Mouse (Mus musculus) brain, embryonic 14.5 days (tissue): ENCODE measurements at regions not wholly inside any gene's neighbourhood (a gene's known extent, or its start where the extent isn't known, plus 50 kb on each side); places are given as distances from the start of the nearest gene placed in this dataset.

ENCODE experiments used
- DNase-seq: peaks from one replicate; pipeline ENCODE4 v3.0.0-alpha.2; 2011; ENCODE audit warnings: low read depth
- CTCF ChIP-seq: fragments of 200-500 bp; IDR thresholded peaks from 2 replicates; pipeline ENCODE4 v1.5.1; 2012; ENCODE audit warnings: inconsistent platforms, mild to moderate bottlenecking, moderate library complexity, borderline replicate concordance; ENCODE audit not compliant: insufficient read depth, insufficient read length; ENCODE audit errors: extremely low read depth
- POLR2A ChIP-seq: fragments of 200-500 bp; IDR thresholded peaks from 2 replicates; pipeline ENCODE4 v1.6.1; 2012; ENCODE audit warnings: mild to moderate bottlenecking, inconsistent platforms, borderline replicate concordance; ENCODE audit not compliant: poor library complexity, insufficient read depth, insufficient read length, severe bottlenecking; ENCODE audit errors: extremely low read depth

DNA sequence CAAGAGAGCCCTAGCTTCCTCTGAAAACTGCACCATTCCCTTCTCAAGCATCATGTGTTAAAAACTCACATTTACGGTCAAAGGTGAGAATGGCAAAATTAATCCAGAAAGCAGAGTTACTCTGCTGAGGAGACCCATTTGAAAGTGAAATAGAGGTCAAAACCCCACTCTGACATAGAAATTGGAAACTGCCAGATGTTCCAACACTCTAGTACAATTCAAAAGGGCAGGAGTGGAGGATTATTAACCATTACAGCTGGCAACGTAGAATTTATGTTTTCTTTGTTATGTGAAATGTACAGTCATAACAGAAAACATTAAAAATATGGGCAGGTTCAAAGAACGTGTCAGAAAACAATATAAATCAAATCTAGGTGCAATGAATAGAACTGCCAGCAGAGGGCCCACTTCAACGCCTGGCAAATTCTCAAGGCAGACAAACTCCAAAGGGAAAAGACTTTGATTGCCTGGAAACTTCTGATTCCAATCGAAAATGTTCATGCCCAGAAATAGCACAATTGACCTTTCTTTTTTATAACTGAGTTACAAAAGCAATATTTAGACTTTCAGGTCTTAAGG is 54.2 kb upstream of the Rfpl4b start:
- TF ChIP-seq POLR2A: no peak
- TF ChIP-seq CTCF: peak; percentile 71; the same call in 1 of the 2 replicates
- DNase-seq: peak; percentile 69

DNA sequence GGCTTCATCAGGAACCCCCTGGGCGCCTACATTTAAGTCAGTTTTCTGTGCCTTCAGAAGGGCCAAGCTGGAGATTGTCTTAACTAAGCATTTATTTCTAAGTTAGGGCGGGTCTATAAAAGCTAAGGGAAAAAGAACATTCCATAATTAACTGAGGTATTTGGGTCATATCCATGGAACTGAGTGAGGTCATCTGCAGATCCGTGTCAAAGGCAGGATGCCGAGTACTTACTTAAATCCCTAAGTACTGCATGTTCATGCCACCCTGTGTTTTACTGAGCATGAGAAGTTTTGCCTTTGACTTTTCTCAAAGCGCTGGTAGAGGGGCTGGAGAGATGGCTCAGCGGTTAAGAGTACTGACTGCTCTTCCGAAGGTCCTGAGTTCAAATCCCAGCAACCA is 57.7 kb upstream of the Rfpl4b start:
- TF ChIP-seq POLR2A (no peak), CTCF (no peak)
- DNase-seq: no peak

DNA sequence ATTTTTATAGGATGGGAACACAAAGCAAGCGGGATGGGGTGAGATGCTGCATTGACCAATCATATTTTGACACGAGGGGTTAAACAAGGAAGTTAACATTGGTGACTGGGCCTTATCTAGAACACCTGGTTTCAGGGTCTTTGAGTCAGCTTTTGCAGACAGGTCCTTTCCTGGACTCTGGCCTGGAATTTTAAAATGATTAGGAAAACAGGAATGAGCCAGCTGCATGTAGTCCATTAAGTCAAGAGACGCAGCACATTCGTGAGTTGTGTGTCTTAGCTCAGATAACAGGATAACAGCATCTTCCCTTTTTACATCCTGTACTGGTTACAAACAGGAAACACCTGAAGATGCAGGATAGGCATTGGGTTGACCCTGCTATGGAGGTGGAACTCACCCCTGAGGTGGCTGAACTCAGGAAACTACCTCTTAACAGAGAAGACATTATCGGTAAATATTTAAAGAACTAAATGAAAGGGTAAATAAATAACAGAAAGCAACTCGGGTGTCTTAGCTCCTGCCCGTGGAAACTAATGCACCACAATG is 59.1 kb upstream of the Rfpl4b start:
- no peak for TF ChIP-seq POLR2A
- TF ChIP-seq CTCF: no peak
- DNase-seq: no peak

GRCm38 (mm10) chr10:38882154-38882553 is 60.6 kb upstream of the Rfpl4b start:
- TF ChIP-seq POLR2A (no peak), CTCF (no peak)
- no peak for DNase-seq

DNA sequence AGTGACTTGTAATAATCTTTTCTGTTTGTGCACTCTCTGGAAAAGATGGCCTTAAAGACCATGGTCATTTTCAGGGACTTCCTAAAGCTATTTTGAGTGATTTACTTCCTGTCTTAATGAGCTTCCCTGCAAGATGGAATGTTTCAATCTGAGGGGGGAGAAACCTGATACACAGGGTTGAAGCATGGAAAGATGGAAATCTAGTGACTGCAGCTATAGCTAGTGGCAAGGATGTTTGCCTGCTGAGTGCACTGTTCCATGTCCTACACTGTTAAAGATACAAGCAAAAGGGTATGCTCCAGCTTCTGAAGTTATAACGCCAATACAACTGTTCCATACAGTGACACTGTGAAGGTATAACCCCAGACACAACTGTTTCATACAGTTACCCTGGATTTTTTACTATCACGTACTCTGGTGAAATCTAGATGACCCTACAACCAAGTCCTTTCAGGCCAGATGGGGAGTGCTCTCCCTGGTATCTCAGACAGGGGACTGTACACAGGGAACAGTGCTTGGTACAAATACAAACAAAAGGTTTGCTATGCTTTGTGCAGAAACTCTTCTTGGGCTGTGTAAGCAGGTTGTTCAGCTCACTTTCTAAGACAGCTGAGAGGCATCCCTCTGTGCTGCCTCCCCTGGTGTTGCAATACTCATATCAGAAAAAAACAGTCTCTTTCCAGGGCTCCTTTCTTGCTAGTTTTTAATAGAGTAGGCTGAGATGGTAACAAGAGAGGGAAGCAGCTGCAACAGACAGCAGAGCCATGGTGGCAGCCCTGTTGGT is 62.4 kb upstream of the Rfpl4b start:
- no peak for TF ChIP-seq POLR2A
- no peak for TF ChIP-seq CTCF
- no peak for DNase-seq

DNA sequence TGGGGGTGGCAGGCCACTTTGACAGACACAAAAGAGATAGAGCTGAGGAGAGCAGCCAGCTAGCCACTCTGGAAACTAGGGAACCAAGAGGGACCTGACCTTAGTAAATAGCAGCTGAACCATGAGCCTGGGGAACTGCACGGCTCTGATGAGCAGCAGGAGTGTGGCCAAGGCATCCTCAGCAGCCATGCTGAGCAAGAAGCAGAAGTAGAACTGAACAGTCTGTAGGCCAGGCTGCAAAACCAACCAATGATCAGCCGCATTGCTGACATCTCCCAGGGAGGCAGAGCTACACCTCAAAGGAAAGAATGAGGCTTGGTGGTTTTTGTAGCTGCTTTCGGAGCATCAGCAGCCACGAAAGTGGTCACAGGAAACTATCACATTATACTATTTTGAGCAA is 63.1 kb upstream of the Rfpl4b start:
- TF ChIP-seq CTCF (no peak), POLR2A (no peak)
- DNase-seq: no peak

- TF ChIP-seq POLR2A (no peak), CTCF (no peak)
- DNase-seq: no peak
Observed at GRCm38 (mm10) chr10:38886441-38886840, 64.9 kb upstream of the Rfpl4b start.

GRCm38 (mm10) chr10:38887896-38888295 is 66.3 kb upstream of the Rfpl4b start:
- DNase-seq: no peak
- TF ChIP-seq CTCF (no peak), POLR2A (no peak)

- DNase-seq: no peak
- TF ChIP-seq CTCF: no peak
- TF ChIP-seq POLR2A: no peak
Observed at GRCm38 (mm10) chr10:38894706-38895105, 70.6 kb upstream of the Lama4 start.

- no peak for DNase-seq
- no peak for TF ChIP-seq CTCF
- no peak for TF ChIP-seq POLR2A
Observed at GRCm38 (mm10) chr10:38895656-38896055, 69.7 kb upstream of the Lama4 start.

- peak; percentile 29 for DNase-seq
- TF ChIP-seq CTCF (no peak), POLR2A (no peak)
Observed at GRCm38 (mm10) chr10:38897573-38897972, 67.7 kb upstream of the Lama4 start.
